Mouse (Mus musculus): Measurements from ENCODE around the gene 1700010I14Rik. TPM values are rescaled to one million over a fixed set of nuclear protein-coding genes. Genes with fewer than 3 reads are reported as not detected.

The 1700010I14Rik gene
- total RNA-seq, 4 experiments from 2014 or later, result 0.17 to 0.52 TPM; not detected in 2

DNA sequence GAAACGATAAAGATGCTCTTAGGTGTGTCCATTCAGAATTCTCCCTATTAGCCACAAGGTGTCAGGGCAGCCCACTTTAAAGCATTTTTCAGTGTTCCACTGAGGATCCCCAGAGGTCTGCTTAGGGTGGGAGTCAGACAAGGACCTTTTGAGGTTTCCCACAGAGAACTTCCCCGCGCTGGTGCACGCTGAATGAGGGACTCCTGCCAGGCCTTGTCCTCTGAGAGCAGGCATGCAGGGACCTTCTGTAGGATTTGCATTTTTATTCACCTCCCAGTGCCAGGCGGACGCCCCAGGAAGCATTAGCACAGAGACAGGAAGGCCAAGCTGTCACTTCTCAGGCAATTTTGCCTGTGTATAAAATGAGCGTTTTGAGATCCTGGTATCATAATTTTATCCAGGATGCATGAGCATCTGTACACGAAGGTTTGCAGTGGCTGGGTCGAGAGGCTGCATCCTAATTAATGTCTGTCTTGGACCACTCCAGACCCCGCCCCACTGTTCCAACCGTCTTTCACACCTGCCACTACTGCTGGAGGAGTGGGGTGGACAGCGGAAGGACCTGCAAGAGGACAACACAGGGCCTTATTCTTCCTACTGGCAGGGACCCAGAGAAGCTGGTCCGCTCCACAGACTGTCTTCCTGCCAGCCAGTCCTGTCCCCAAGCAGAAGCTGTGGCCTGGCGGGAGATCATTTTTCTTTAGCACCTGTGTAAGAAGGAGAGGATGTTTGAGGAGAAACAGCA is 35.2 kb downstream of the 1700010I14Rik start:
- DNase-seq (ENCODE audit: low spot score in 2 of 2), result no peak

DNA sequence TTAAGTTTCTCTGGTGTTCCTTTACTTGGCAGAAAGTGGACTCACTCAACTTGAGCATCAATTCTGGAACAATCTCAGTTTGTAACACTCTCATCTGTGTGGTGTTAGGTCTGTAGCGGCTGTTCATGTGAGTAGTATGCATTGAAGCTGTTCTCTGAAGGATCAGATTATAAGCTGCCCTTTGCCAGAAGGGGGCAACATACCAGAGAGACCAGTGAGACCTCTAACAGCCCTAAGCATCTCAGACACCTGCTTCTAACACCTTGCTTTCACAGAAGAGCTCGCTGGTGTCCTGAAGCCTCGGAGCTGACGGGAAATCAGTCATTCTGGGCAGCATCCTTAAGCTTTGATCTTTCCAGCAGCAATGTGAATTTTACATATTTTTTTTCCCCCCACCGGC is 42.0 kb downstream of the 1700010I14Rik start:
- DNase-seq (ENCODE audit: low spot score in 2 of 2), result no peak

DNA sequence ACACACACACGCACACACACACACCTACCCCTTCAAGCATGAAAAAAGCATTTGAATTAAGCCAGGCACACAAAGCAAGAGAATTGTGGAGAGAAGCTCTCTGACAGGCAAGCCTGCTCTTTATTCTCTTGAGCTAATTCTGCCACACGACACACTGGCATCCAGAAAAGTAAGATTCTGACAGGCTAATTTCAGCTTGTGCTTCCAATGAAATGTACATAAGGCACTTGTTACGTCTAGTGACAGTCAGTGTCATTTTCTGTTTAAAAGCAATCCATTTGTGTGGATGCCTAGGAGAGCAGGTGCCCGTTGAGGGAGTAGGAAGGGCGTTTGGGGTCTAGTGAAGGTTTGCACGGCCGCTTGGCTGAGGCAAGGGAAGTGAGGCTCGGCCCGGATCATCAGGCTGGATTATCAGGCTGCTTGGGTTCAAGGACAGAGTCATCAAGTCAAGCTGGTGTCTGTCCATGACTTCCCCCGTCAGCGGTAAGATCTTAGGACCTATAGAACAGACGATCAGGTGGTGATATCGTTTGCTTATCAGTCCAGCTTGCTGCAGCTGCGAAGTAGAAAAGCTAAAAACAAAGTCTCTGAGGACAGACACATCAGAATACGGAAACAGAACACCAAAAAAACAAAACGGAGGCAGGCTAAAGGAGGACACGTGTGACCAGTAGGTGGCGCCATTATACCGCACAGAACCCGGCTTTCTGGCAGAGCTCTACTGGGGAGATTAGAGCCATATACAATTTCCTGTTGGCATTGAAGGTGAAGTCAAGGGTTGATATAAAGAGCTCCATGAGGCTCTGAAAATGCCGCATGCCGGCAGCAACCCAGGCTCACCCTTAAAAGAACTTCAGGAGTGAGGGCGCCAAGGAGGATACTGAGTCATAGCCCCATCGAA is 43.4 kb downstream of the 1700010I14Rik start:
- DNase-seq (ENCODE audit: low spot score in 2 of 2), result peak; percentile 57 to 75

DNA sequence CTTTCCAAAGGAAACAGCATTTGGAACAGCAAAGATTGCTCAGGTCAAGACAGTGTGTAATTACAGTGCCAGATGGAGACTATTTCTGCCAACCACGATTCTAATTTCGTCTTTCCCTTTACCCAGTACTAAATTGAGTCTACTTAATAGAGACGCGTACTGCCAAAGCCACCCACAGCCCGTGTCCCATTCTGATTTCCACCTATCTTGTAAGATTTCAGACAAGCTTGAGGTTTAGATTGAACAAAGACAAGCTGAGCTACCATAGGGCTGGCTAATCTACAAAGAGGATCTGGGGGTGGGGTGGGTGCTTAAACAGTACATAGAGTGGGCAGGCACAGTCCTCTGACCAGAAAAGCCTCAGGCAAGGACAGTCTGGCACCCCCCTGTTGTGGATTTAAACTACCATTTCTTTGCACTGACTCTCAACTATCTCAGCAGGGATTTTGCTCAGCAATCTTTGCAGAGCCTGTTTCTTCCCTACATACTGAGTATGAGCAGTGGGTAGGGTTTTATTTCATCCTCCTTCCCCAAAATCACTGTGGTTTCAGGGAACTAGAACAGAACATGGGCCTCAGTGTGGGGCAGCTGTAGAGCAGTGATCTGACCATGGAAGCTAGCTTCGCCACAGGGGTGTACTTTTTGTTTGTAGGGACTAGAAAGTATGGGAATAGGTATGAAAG is 44.4 kb downstream of the 1700010I14Rik start:
- DNase-seq (ENCODE audit: low spot score in 2 of 2), result peak in 1 of 2 experiments; percentile 8

DNA sequence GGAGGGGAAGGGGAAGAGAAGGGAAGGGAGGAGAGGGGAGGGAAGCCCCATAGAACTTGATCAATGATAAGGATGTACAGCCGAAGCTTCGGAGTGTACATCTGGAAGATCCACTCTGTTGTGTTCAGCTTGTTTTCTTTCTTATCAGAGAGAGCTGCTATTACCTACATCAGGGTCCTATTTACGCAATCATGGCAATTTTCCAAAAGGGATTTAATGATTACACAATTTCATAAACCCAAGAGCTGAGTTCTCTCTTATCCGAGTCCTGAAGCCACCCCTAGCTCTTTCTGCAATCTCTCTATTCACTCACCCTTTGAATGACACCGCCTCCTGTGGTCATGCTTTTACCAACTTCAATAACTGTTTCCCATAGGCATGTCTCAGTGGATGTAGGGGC is 45.4 kb downstream of the 1700010I14Rik start:
- DNase-seq (ENCODE audit: low spot score in 2 of 2), result no peak

DNA sequence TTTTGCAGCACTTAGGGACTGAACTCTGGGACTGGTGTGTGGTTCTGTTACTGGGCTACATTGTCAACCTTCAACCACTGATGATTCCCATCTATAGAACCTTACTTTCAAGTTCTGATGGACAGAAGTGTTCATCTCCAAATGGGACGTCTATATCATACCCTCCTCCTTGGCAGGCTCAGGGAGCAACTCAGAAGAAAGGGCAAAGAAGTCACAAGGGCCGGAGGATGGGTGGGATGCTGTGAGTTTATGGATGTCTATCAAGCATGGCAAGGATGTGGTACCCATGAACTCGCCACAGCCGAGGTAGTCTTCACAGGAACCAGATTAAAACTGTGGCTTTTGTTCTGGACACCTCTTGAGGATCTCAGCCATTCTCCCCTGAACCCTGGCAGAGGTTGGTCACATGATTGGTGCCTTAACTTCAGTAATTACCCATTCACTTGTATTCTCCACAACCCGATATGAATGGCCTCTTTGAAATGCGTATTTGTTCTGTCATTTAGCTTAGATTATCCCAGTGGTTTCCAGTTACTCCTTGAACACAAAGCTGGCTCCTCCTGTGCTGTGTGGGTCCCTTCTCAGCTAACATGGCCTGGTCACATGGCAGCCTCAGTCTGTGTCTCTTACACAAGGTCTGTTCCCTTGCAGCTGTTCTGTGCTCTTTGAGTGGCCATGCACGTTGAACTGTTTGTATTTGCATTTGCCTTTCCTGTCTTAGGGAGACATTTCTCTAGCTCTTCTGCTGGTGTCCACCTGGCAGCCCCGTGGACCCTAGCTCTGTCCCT is 47.6 kb downstream of the 1700010I14Rik start:
- no peak for DNase-seq (ENCODE audit: low spot score in 2 of 2)

DNA sequence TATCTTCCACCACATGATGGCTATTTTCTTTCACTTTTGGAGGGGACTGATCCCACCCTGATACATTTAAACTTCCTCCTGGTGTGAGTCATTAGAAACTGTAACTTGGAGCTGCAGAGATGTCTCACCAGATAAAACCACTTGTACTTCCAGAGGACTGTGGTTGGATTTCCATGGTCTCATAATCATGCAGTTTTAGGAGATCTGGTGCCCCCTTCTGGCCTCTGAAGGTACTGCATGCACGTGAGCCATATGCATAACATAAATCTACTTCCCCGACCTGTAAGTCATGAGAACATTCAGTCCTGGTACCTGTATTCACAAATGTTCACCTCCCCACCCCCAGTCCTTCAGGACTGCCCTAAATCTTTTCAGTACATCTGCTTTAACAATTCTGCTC is 54.6 kb downstream of the 1700010I14Rik start:
- no peak for DNase-seq (ENCODE audit: low spot score in 2 of 2)

DNA sequence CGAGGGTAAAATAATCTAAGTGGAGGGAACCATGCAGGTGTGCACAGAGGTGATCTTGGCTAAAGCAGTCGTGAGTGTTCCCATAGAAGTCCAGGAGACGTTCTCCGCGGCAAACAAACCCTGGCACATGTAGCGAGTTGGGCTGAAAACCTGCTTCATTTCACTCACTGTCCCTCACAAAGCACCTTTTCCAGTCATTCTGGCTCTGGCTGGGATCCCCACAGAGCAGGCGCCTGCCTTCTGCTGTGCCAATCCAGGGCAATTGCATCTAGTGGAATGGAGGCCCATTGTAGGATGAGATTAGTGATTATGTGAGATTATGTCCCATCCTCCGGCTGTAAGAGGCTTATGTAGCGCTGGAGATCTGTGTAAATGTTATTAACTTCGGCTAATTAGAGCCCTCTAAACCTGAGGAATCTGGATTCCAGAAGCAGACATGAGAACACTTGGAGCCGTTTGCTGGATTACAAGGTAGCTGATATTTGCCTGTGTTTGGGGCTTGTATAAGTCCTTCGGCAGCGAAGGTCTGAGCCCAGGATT is 64.4 kb downstream of the 1700010I14Rik start:
- no peak for DNase-seq (ENCODE audit: low spot score in 2 of 2)

DNA sequence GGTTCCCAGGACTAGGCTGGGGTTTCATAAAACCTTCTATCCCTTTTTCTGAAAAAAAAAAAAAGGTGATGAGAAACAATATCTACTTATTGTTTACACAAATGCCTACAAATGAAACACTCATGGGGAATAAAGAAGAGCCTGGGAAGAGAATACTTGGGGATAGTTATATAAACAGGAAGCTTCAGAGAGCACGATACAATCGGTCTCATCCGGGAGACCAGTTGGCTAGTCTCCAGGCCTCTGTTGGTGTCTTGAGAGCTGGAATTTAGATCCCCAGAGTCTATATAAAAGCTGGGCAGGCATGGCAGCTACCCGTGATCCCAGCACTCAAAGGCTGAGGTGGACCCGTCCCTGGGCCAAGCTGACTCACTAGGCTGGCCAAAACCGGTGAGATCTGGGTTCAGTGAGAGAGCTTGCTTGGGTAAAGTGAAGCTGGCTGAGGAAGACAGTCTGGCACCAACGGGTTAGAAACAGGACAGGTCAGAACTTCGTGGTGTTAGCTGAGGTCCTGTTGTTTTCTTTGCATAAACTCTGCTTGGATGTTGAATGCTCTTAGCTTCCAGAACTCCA is 71.3 kb downstream of the 1700010I14Rik start:
- DNase-seq (ENCODE audit: low spot score in 2 of 2), result no peak
